Mouse (Mus musculus): ENCODE measurements around the gene Ntn3. TPM values are rescaled to one million over a fixed set of nuclear protein-coding genes. Genes with fewer than 3 reads are reported as not detected.

Gene Ntn3
- polyA plus RNA-seq, 1 experiment from 2014 or later: 0.08 TPM

DNA sequence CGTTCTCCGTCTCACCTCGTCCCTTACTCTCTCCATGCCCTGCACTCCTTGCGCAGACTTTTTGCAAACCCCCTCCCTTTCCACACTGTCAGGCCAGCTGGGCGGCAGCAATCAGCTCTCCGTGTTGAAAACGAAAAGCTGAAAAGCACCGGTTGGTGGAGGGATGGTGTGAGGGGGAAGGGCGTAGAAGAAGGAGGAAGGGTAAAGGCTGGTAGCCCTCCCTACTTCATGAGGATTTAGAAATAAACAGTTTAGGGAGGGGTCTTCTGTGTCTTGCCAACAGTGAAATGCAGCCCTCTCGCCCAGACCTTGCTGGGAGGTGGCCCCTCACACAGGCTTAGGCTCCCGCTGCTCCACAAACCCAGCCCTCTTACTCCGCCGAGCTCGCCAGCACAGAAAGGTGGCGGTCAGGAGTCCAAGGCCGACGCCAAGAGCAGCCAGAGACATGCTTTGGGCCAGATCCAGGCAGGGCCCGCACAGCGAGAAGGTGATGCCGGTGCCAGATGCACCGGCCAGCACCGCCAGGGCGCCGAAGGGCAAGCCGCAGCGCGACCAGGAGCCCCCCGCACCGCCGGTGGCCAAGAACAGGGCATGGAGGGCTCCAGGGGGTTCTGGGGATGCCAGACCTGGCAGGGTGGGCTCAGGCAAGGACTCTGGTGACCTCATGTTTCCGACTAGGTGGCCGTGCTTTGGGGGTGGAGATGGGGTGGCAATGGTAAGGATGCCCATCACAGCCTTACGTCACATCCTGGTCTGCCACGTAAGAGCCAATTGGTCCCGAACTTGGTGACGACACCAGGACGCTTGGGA, 2.5 kb upstream of the Ntn3 start:
- ChIA-PET CTCF (no interaction called here), POLR2A (interaction anchor here (0.6 to 0.8 kb wide), 3 partner anchors 8 to 409 kb away, joined by 3 to 4 read pairs (median 3); partner anchors contain the start of gene Ccnf)
- no peak for ATAC-seq
- DNase-seq (ENCODE audit: low read depth, low spot score): no peak
- in situ Hi-C loops (cut with MboI; ENCODE audit: low pct_unique_long_range_greater_than_20kb): no loop called here
- H3K27me3 ChIP-seq: no peaks in the 10 kb centered on the region
- no peak for TF ChIP-seq CTCF (IDR thresholded peaks at IDR 0.05)

DNA sequence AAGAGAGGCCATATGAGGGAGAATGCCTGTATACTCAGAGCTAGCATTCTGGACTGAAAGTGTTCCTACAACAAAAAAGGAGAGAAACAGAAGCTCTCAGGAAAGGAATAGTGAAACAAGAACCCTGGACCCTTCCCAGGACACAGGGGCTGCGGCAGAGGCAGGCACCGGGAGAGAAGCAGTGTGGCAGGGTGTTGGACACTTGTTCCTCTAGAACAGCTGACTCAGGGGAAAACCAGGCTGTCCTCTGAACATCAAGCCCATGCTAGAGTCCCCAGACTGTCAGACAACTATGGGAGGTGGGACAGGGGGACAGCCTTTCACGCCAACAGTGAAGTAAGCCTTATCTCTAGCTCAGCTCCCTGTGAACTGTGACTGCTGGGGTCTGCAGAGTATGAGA, 1.3 kb upstream of the Ntn3 start:
- no peak for TF ChIP-seq CTCF (IDR thresholded peaks at IDR 0.05)
- CTCF ChIA-PET: no interaction called here
- POLR2A ChIA-PET: no interaction called here
- no peak for ATAC-seq
- DNase-seq (ENCODE audit: low read depth, low spot score): no peak
- in situ Hi-C loops (cut with MboI; ENCODE audit: low pct_unique_long_range_greater_than_20kb): no loop called here
- H3K27me3 ChIP-seq: no peaks in the 10 kb centered on the region

DNA sequence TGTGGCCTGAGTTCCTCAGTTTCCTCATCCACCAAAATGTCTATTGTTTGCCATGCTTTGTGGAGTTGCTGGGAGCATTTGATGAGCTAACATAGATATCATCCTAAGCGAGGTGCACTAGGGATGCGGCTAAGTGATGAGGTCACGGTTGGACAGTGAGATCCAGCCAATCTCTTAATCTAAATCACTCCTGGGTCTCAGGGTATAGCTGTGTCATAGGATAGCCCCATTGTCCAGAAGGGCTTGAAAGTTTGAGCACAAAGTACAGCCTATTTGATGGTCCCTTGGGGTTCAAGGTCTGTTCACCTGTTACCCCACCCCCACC, 547 bp upstream of the Ntn3 start:
- DNase-seq (ENCODE audit: low read depth, low spot score) (no peak), ATAC-seq (no peak)
- in situ Hi-C loops (cut with MboI; ENCODE audit: low pct_unique_long_range_greater_than_20kb): no loop called here
- POLR2A ChIA-PET: no interaction called here
- TF ChIP-seq CTCF (IDR thresholded peaks at IDR 0.05): no peak
- no peaks in the 10 kb centered on the region for H3K27me3 ChIP-seq
- CTCF ChIA-PET: no interaction called here

DNA sequence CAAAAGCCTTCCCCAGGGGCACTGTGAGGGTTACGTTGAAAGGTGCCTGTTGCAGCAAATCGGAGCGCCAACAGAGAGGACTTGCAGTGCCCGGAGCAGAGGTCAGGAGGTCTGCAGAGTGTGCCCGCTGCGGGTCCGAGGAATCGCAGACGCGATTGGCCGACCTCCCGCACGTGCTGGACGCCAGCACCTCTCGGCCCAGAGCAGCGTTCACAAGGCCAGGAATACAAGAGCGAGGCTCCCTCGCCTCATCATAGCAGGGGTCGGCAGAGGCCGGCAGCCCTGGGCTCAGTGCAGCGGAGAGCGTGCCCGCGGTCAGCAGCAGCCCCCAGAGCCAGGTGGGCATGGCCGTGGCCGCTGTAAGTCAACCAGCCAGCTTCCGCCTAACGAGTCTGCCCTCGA, 689 bp downstream of the Ntn3 start:
- no peaks in the 10 kb centered on the region for H3K27me3 ChIP-seq
- no peak for ATAC-seq
- in situ Hi-C loops (cut with MboI; ENCODE audit: low pct_unique_long_range_greater_than_20kb): no loop called here
- DNase-seq (ENCODE audit: low read depth, low spot score): no peak
- POLR2A ChIA-PET: no interaction called here
- no peak for TF ChIP-seq CTCF (IDR thresholded peaks at IDR 0.05)
- CTCF ChIA-PET: no interaction called here

DNA sequence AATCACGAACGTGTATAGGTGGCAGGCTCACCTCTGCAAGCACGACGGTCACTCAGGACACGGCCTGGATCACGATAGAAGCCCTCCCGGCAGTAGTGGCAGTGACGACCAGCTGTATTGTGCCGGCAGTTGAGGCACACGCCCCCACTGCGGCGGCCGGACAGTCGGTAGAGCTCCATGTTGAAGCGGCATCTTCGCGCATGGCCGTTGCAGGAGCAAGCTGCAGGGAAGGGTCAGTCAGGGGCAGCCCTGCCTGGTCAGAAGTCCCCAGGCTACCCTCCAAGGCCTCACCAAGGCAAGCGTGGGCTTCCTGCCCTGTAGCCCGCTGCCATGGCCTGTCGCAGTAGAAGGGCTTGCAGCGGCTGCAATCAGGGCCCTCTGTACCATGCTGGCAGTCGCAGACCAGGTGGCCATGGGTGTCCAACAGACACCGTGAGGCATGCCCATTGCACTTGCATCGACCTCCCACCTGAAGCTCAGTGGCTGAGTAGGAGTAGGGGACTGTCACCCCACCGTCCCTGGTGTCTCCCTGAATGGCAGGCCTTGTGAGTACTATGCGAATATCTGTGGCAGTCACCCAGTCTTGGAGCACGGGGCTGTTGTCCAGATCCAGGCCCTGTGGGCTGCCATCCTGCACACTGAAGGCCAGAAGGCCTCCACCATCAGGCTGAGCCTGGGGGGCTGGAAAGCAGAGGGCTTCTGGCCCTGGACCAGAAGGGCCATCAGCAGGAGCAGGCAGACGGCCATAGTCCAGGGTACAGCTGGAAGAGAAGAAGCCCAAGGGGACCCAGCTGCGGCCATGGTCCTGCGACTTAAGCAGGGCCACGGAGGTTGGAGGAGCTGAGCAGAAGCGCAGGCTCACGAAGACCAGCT, 1.3 kb downstream of the Ntn3 start:
- CTCF ChIA-PET: interaction anchor here (0.8 to 2.5 kb wide), 2 partner anchors 8 to 12 kb away, joined by 3 to 8 read pairs; no protein-coding TSS in a partner anchor
- no peak for TF ChIP-seq CTCF (IDR thresholded peaks at IDR 0.05)
- in situ Hi-C loops (cut with MboI; ENCODE audit: low pct_unique_long_range_greater_than_20kb): no loop called here
- POLR2A ChIA-PET: no interaction called here
- H3K27me3 ChIP-seq: no peaks in the 10 kb centered on the region
- ATAC-seq (no peak), DNase-seq (ENCODE audit: low read depth, low spot score) (no peak)

DNA sequence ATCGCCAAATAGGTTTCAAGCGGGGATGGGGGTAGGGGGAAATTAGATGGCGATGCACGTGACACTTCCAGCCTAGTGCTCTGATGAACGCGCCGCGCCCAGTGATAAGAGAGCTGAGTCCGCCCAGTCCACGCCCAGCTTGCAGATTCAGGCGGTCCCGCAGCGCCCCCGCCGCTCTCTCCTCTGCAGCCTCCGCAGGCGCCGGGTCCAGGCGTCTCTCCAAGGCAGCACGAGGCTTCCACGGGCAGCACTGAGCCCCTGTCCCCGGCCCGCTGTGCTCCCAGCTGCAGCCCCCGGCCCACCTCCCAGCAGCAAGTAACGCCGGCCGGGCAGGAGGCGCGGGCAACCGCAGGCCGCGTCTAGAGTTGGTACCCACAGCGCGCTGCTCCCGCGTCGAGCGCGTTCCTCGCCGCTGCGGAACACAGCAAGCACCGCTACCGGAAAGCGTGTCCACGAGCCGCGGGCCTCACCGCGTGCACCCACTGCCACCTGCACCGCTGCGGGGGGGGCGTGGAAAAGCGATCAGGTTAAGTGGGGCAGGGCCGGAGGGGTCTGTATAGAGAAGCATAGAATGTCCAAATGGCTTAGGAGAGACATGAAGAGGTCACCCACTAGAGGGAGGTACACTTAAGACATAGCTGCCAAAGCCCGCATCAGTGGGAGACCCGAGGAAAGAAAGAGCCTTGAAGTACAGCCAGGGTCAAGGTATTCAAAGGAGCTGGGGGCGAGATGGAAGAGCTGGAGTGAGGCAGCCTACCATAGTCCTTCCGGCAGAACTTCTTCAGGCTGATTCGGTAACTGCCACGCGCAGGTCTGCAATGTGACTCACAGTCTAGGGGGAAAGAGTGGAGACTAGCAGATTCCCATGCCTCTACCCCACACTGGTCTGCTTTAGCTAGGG, 2.6 kb downstream of the Ntn3 start:
- ChIA-PET CTCF (interaction anchor here (2.5 kb wide), 1 partner anchor 9 kb away, joined by 8 read pairs; no protein-coding TSS in a partner anchor), POLR2A (interaction anchor here (0.6 kb wide), 1 partner anchor 16 kb away, joined by 3 read pairs; no protein-coding TSS in a partner anchor)
- ATAC-seq (no peak), DNase-seq (ENCODE audit: low read depth, low spot score) (no peak)
- in situ Hi-C loops (cut with MboI; ENCODE audit: low pct_unique_long_range_greater_than_20kb): no loop called here
- no peaks in the 10 kb centered on the region for H3K27me3 ChIP-seq
- TF ChIP-seq CTCF (IDR thresholded peaks at IDR 0.05): no peak

DNA sequence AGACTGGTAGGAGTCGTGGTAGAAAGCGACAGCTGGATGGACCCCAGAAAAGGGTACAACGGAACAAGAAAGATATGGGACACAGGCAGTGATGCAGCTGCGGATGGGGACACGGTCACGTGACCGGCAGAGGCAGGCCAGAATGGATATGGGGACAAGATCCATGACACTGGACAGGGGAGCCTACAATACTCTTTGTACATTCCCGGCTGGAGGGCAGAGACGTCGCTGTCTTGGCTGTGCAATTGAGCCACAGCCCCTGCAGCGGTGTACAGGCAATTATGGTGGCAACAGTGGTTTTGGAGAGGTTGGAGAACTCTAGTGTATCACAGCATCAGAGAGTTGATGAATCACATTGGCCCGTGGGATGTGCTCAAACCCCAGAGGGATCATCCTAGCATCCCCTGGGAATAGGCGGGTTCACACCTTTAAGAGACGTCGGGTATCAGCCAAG, 3.4 kb downstream of the Ntn3 start:
- POLR2A ChIA-PET: no interaction called here
- DNase-seq (ENCODE audit: low read depth, low spot score): no peak
- in situ Hi-C loops (cut with MboI; ENCODE audit: low pct_unique_long_range_greater_than_20kb): no loop called here
- ATAC-seq: peak; percentile 6
- CTCF ChIA-PET: interaction anchor here (1.0 to 2.5 kb wide), 2 partner anchors 10 to 18 kb away, joined by 3 to 8 read pairs; no protein-coding TSS in a partner anchor
- H3K27me3 ChIP-seq: no peaks in the 10 kb centered on the region
- TF ChIP-seq CTCF (IDR thresholded peaks at IDR 0.05): no peak

DNA sequence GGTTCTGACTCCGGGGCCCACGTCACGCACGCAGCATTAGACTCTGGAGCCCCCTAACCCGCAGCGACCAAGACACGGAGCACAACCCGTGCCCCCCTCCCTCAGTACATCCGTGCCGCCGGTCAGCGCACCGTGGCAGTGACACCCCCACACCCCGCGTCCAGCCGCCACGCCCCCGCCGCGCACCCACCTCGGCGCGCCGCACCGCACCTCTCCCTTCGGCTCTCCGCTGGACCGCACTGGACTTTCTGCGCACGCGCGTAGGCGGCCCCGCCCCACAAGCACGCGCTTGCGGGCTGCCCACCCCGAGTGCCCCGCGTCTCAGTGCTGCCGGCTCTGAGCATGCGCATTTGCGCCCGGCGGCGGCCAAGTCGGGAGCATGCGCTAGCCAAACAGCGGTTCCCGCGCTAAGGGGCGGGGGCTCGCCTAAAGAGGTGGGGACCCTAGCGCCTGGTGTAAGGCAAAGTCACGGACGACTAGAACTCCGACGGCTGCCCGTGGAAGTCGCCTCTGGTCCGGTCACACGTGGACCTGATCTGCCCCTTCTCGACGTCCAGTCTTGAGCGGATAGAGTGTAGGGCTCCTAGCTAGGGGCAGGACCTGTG, 3.9 kb downstream of the Ntn3 start, which contains the start of gene Tbc1d24:
TSS of gene Tbc1d24 (minus strand) at position 279 of the 605 bp plus-strand sequence.
- POLR2A ChIA-PET: no interaction called here
- ATAC-seq: peak; percentile 59
- TF ChIP-seq CTCF (IDR thresholded peaks at IDR 0.05): no peak
- H3K27me3 ChIP-seq: no peaks in the 10 kb centered on the region
- DNase-seq (ENCODE audit: low read depth, low spot score): peak; percentile 46
- CTCF ChIA-PET: interaction anchor here (1.0 to 2.5 kb wide), 3 partner anchors 11 to 18 kb away, joined by 3 to 8 read pairs (median 3); no protein-coding TSS in a partner anchor
- in situ Hi-C loops (cut with MboI; ENCODE audit: low pct_unique_long_range_greater_than_20kb): no loop called here

DNA sequence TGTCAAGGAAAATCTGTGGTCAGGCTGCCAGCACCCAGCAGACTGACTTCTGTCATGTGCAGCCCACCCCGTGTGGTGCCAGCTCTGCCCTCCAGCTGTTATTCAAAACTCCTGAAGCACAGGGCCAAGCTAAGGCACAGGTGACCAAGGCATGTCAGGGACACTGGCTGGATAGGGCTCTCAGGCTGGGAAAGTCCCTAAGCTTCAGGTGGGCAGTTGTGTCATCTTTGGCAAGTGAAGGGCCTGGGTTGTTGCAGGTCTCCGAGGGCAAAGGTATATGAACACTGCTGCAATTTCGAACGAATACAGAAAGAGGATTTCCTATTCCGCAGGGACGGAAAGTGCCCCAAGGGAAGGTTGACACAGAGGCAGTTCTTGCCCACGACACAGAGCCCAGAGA, 4.5 kb downstream of the Ntn3 start:
- POLR2A ChIA-PET: no interaction called here
- no peaks in the 10 kb centered on the region for H3K27me3 ChIP-seq
- CTCF ChIA-PET: interaction anchor here (0.5 to 1.1 kb wide), 3 partner anchors 15 to 27 kb away, joined by 3 read pairs; partner anchors contain the start of gene Tedc2
- DNase-seq (ENCODE audit: low read depth, low spot score) (no peak), ATAC-seq (no peak)
- in situ Hi-C loops (cut with MboI; ENCODE audit: low pct_unique_long_range_greater_than_20kb): no loop called here
- TF ChIP-seq CTCF (IDR thresholded peaks at IDR 0.05): no peak

Data from Patski (cell line).